In the genomic region with DNA sequence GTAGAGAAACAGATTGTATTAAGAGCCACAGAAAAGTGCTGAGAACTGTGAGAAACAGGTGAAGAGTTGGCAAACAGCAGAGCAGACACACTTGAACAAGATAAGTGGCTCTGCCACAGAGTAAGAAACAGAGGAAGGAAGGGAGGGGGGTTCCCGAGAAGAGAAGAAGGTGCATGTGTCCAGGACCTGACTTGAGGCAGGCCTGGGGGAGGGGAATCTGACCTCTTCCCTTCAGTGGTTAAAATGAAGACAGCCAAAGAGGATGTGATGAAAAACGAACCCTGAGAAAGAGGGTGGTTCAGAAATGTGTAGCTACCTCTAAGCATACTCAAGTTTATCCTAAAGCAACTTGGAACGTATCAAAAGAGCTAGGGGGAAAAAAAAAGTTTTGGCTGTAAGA, we compare ENCODE assay signal across 14 mouse cellular contexts. TPM values are rescaled to one million over a fixed set of nuclear protein-coding genes. Genes with fewer than 3 reads are reported as not detected.
DNase-seq lines count a peak whose midpoint lies in the region; ATAC-seq and TF ChIP-seq lines count a peak whose summit lies in the region.
"Had no signal": no experiment of that assay in that cellular context is flagged by ENCODE, and none has a peak within 500 bp of the region (broad histone marks: within the 10 kb centered on the region; RNA-seq: fewer than 3 reads in every experiment).

No protein-coding gene starts in this region.

- H3K4me3 ChIP-seq in CH12.LX (replicated peaks in 1 of 3; ENCODE audit: low read depth in 2 of 3, low read length in 2 of 3, poor library complexity in 1 of 3) = no peak overlapping the region
- no peak overlapping the region for H3K4me3 ChIP-seq in forebrain, embryonic 13.5 days
- H3K4me3 ChIP-seq in hindbrain, embryonic 16.5 days (ENCODE audit: low read length) = no peak overlapping the region
- H3K4me3 ChIP-seq: embryonic facial prominence, embryonic 15.5 days; forebrain, embryonic 15.5 days had no signal

- H3K27ac ChIP-seq in CH12.LX (ENCODE audit: insufficient read depth, low read depth) = peak overlapping the region; percentile 63; the same call in 1 of the 2 replicates
- H3K27ac ChIP-seq in forebrain, embryonic 13.5 days = no peak overlapping the region
- H3K27ac ChIP-seq in hindbrain, embryonic 16.5 days (ENCODE audit: low read depth, low read length) = no peak overlapping the region
- H3K27ac ChIP-seq: embryonic facial prominence, embryonic 15.5 days; forebrain, embryonic 15.5 days; kidney, postnatal 0 days had no signal

- peaks cover 25 to 53% of the 10 kb centered on the region in 2 experiments for H3K4me1 ChIP-seq in CH12.LX (ENCODE audit: control insufficient read depth in 1 of 2, insufficient read depth in 2 of 2)
- H3K4me1 ChIP-seq in forebrain, embryonic 13.5 days = peaks cover 19% of the 10 kb centered on the region
- H3K4me1 ChIP-seq in hindbrain, embryonic 16.5 days (ENCODE audit: control insufficient read depth, insufficient read depth, low read depth, low read length) = peaks cover 11% of the 10 kb centered on the region

- no peak; the same call in 1 of the 2 replicates for TF ChIP-seq RAD21 in CH12.LX (IDR thresholded peaks at IDR 0.05; ENCODE audit: low read depth, low read length)

- peak overlapping the region; percentile 53; the same call in 1 of the 2 replicates for H3K4me2 ChIP-seq in CH12.LX (ENCODE audit: insufficient read depth, low read depth, poor library complexity, severe bottlenecking)
- H3K4me2 ChIP-seq in forebrain, embryonic 13.5 days = no peak overlapping the region
- H3K4me2 ChIP-seq in hindbrain, embryonic 16.5 days (ENCODE audit: low read length) = no peak overlapping the region
- H3K4me2 ChIP-seq: embryonic facial prominence, embryonic 15.5 days; forebrain, embryonic 15.5 days had no signal

- TF ChIP-seq CTCF in CH12.LX (conservative IDR thresholded peaks at IDR 0.05 in 1 of 2, IDR thresholded peaks at IDR 0.05 in 1 of 2; ENCODE audit: low read depth in 2 of 2, low read length in 2 of 2) = no peak

- WGBS in forebrain, embryonic 13.5 days = 67% methylated on average over 3 of the region's 3 CpGs
- 71% methylated on average over 3 of the region's 3 CpGs for WGBS in hindbrain, embryonic 16.5 days

- dilution Hi-C loops in CH12.LX (cut with MboI; ENCODE audit: extremely low pct_ligation_motif_present, extremely low pct_unique_long_range_greater_than_20kb, low sequenced_read_pairs) = no loop called here

- DNase-seq in layer of hippocampus, adult 9-11 months = peak; percentile 57
- no peak for DNase-seq in layer of hippocampus, adult 8-10 months (ENCODE audit: low spot score in 2 of 2)
- peak; percentile 88 for DNase-seq in CH12.LX (ENCODE audit: extremely low read depth)
- peak; percentile 12 for DNase-seq in lung, postnatal 10 days
- peak; percentile 17 to 25 for DNase-seq in spleen, postnatal 14 days (ENCODE audit: low spot score in 2 of 2)
- no peak for DNase-seq in adrenal gland, adult (ENCODE audit: inconsistent age in 2 of 2, low spot score in 1 of 2)
- DNase-seq: adrenal gland, postnatal 14 days; gastrocnemius, postnatal 36 days; heart, postnatal 10 days had no signal

- peaks cover 19% of the 10 kb centered on the region for H3K79me2 ChIP-seq in CH12.LX (replicated peaks; ENCODE audit: control insufficient read depth, extremely low read depth, insufficient read depth, poor library complexity, severe bottlenecking)

- peak; percentile 60 for TF ChIP-seq POLR2A in CH12.LX (IDR thresholded peaks at IDR 0.05; ENCODE audit: low read depth, low read length)

- peak overlapping the region; percentile 77 for H3K9ac ChIP-seq in CH12.LX (ENCODE audit: insufficient read depth, low read depth)
- no peak overlapping the region for H3K9ac ChIP-seq in forebrain, embryonic 13.5 days
- H3K9ac ChIP-seq in hindbrain, embryonic 16.5 days (ENCODE audit: low read depth, low read length) = no peak overlapping the region
- H3K9ac ChIP-seq: embryonic facial prominence, embryonic 15.5 days; forebrain, embryonic 15.5 days had no signal

- H3K36me3 ChIP-seq in CH12.LX (replicated peaks in 1 of 2; ENCODE audit: control insufficient read depth in 1 of 2, insufficient read depth in 1 of 2, low read length in 1 of 2) = no peaks in the 10 kb centered on the region
- no peaks in the 10 kb centered on the region for H3K36me3 ChIP-seq in forebrain, embryonic 13.5 days (ENCODE audit: poor library complexity, severe bottlenecking)
- H3K36me3 ChIP-seq in hindbrain, embryonic 16.5 days (ENCODE audit: control insufficient read depth, insufficient read depth, low read length) = no peaks in the 10 kb centered on the region
- H3K36me3 ChIP-seq: embryonic facial prominence, embryonic 15.5 days; forebrain, embryonic 15.5 days had no signal

- no peak for ATAC-seq in forebrain, embryonic 13.5 days
- ATAC-seq in hindbrain, embryonic 16.5 days = no peak
- ATAC-seq: forebrain, embryonic 15.5 days had no signal

- TF ChIP-seq EP300 in CH12.LX (IDR thresholded peaks at IDR 0.05; ENCODE audit: low read length) = peak; percentile 77

- in situ Hi-C loops in CH12.LX (cut with MboI; ENCODE audit: low pct_ligation_motif_present, low pct_unique_long_range_greater_than_20kb, low sequenced_read_pairs) = loop anchor here (5.0 to 10.0 kb wide), 2 partner anchors 34 to 127 kb away; partner anchors contain the start of gene Slc35f5

- H3K9me3 ChIP-seq in CH12.LX (replicated peaks; ENCODE audit: low read length) = no peaks in the 10 kb centered on the region
- H3K9me3 ChIP-seq in forebrain, embryonic 13.5 days (replicated peaks) = no peaks in the 10 kb centered on the region
- H3K9me3 ChIP-seq in hindbrain, embryonic 16.5 days (ENCODE audit: control insufficient read depth, low read length) = no peaks in the 10 kb centered on the region
- H3K9me3 ChIP-seq: embryonic facial prominence, embryonic 15.5 days; forebrain, embryonic 15.5 days had no signal

- no peaks in the 10 kb centered on the region for H3K27me3 ChIP-seq in CH12.LX (replicated peaks)
- no peaks in the 10 kb centered on the region; the same call in 1 of the 2 replicates for H3K27me3 ChIP-seq in forebrain, embryonic 13.5 days
- no peaks in the 10 kb centered on the region for H3K27me3 ChIP-seq in hindbrain, embryonic 16.5 days (replicated peaks; ENCODE audit: control insufficient read depth, insufficient read depth, low read length)
- H3K27me3 ChIP-seq: embryonic facial prominence, embryonic 15.5 days had no signal

TF ChIP-seq in CH12.LX, 34 proteins besides CTCF, POLR2A, EP300 and RAD21:
- TF ChIP-seq MYC (IDR thresholded peaks at IDR 0.05; ENCODE audit: low read depth, low read length) (peak; percentile 84; the same call in 1 of the 2 replicates), MXI1 (IDR thresholded peaks at IDR 0.05; ENCODE audit: low read depth, low read length) (0 out of 2 replicates have a peak, but pooled peaks have one; percentile 34), NRF1 (IDR thresholded peaks at IDR 0.05; ENCODE audit: low read depth, low read length) (peak; percentile 41; the same call in 1 of the 2 replicates), CHD1 (IDR thresholded peaks at IDR 0.05; ENCODE audit: low read depth, low read length) (peak; percentile 26; the same call in 1 of the 2 replicates), ZMIZ1 (IDR thresholded peaks at IDR 0.05; ENCODE audit: low read depth, low read length) (0 out of 2 replicates have a peak, but pooled peaks have one; percentile 21), JUND (conservative IDR thresholded peaks at IDR 0.05; ENCODE audit: low read depth, low read length) (0 out of 2 replicates have a peak, but pooled peaks have one; percentile 7), JUN (IDR thresholded peaks at IDR 0.05; ENCODE audit: insufficient read depth, low read depth, low read length) (no peak), RCOR1 (conservative IDR thresholded peaks at IDR 0.05; ENCODE audit: low read depth, low read length) (0 out of 2 replicates have a peak, but pooled peaks have one; percentile 49), MAFK (IDR thresholded peaks at IDR 0.05; ENCODE audit: insufficient replicate concordance, low read length) (no peak), HCFC1 (IDR thresholded peaks at IDR 0.05; ENCODE audit: low read depth, low read length) (0 out of 2 replicates have a peak, but pooled peaks have one; percentile 21), TBP (conservative IDR thresholded peaks at IDR 0.05; ENCODE audit: low read depth, low read length) (peak; percentile 61; the same call in 1 of the 2 replicates), BHLHE40 (IDR thresholded peaks at IDR 0.05; ENCODE audit: low read depth, low read length) (peak; percentile 81), SIN3A (IDR thresholded peaks at IDR 0.05; ENCODE audit: low read length) (peak; percentile 70; the same call in 1 of the 2 replicates), IRF4 (IDR thresholded peaks at IDR 0.05; ENCODE audit: low read depth, low read length) (peak; percentile 78; the same call in 1 of the 2 replicates), MAZ (IDR thresholded peaks at IDR 0.05; ENCODE audit: low read depth, low read length) (peak; percentile 81; the same call in 1 of the 2 replicates), PAX5 (IDR thresholded peaks at IDR 0.05; ENCODE audit: low read length) (no peak), NELFE (IDR thresholded peaks at IDR 0.05; ENCODE audit: low read depth, low read length) (peak; percentile 45; the same call in 1 of the 2 replicates), TCF12 (IDR thresholded peaks at IDR 0.05; ENCODE audit: low read depth, low read length) (peak; percentile 72), ELF1 (IDR thresholded peaks at IDR 0.05; ENCODE audit: low read depth, low read length) (0 out of 2 replicates have a peak, but pooled peaks have one; percentile 17), MAX (IDR thresholded peaks at IDR 0.05; ENCODE audit: low read length) (peak; percentile 73), CHD2 (IDR thresholded peaks at IDR 0.05; ENCODE audit: low read length) (peak; percentile 92), ETS1 (conservative IDR thresholded peaks at IDR 0.05; ENCODE audit: low read depth, low read length) (peak; percentile 67), USF1 (IDR thresholded peaks at IDR 0.05; ENCODE audit: low read depth, low read length) (no peak), MEF2A (IDR thresholded peaks at IDR 0.05; ENCODE audit: borderline replicate concordance, low read depth, low read length) (peak; percentile 69), SMC3 (IDR thresholded peaks at IDR 0.05; ENCODE audit: low read depth, low read length) (no peak)

RNA-seq across cellular contexts. Expression of gene Actr3, which starts 2.4 kb away (rescaled TPM):
- total RNA-seq in layer of hippocampus, adult 8-10 months (2022) = 100 to 1,000 TPM; 326 to 354 (median 335) TPM
- total RNA-seq in CH12.LX (2012; rRNA removed) (176 and 184 TPM in 2 replicates), CH12.LX (2014; rRNA removed) (513 and 576 TPM in 2 replicates)
- 374 and 427 TPM in 2 replicates for polyA plus RNA-seq in CH12.LX (2012; ENCODE audit: insufficient read length, low read depth)
- 225 and 227 TPM in 2 replicates for polyA plus RNA-seq in forebrain, embryonic 13.5 days (2015; fragmentation: Nextera tagmentation; extraction: Ambion mirVana)
- polyA plus RNA-seq in hindbrain, embryonic 16.5 days (2015; fragmentation: Nextera tagmentation; extraction: Ambion mirVana) = 221 and 232 TPM in 2 replicates

Comparison
In these comparisons a context has a peak if more than half of its experiments do, and no peak if none do; other contexts are left out.
1. DNase-seq: peak in layer of hippocampus, adult 9-11 months (single experiment), CH12.LX (single experiment), lung, postnatal 10 days (single experiment) and spleen, postnatal 14 days (2 of 2); none in layer of hippocampus, adult 8-10 months (0 of 2) and adrenal gland, adult (0 of 2).